Mouse (Mus musculus) adrenal gland, postnatal 4 days (tissue): ENCODE results near the gene Lrrc74a. TPM values are rescaled to one million over a fixed set of nuclear protein-coding genes. Genes with fewer than 3 reads are reported as not detected.
A peak's percentile ranks its signal among the peaks of the same experiment; 100 is the strongest.

Experiments used
- DNase-seq, 2 experiments: peaks; one replicate each; pipeline ENCODE4 v3.0.0; 2021 to 2022; ENCODE audit warnings: low spot score in 2 of 2, mixed read lengths in 2 of 2
- total RNA-seq, 2 experiments: library from RNA; stranded (reverse); gene quantifications; 2 replicates each; pipeline ENCODE4 v1.2.3; 2021

Lrrc74a gene
- total RNA-seq, 2 experiments from 2014 or later: not detected

- DNase-seq: no peak
Measured at GRCm38 (mm10) chr12:86781654-86782202, 47.6 kb downstream of the Lrrc74a start.

- no peak for DNase-seq
Measured at GRCm38 (mm10) chr12:86786149-86787019, 52.2 kb downstream of the Lrrc74a start.

GRCm38 (mm10) chr12:86787020-86787553 is 52.9 kb downstream of the Lrrc74a start:
- DNase-seq: no peak

- no peak for DNase-seq
Measured at GRCm38 (mm10) chr12:86790100-86790848, 56.1 kb downstream of the Lrrc74a start.

- DNase-seq: peak; percentile 60 to 74
Measured at GRCm38 (mm10) chr12:86790849-86791127, 56.6 kb downstream of the Lrrc74a start.

DNA sequence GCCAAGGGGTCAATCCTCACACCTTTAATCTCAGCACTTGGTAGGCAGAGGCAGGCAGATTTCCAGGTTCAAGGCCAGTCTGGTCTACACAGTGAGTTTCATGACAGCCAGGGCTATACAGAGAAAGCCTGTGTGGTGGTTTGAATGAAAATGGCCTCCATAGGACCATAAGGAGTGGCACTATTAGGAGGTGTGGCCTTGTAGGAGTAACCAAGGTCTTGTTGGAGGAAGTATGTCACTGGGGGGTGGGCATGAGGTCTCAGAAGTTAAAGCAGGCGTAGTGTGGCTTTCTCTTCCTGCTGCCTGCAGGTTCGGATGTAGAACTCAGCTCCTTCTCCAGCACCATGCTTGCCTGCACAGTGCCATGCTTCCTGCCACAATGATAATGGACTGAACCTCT is 57.8 kb downstream of the Lrrc74a start:
- no peak for DNase-seq

DNA sequence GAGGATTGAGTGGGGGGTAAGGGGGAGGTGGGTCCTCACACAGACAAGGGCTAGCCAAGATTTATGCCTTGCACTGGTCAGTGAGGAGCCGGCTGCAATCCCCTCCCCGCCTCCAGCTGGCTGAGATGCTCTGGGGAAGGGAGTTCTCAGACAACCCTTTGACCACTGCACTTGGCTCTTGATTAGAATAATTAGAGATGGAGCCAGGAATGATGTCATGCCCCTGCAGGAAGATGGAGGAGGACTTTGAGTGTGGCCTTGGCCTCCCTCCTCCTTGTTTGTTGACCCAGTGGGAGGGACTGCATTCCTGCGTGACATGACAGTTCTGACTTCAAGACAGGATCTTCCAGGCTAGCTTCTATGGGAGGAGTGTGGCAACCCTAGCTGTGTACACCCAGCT is 59.7 kb downstream of the Lrrc74a start:
- no peak for DNase-seq

GRCm38 (mm10) chr12:86794331-86794730 is 60.2 kb downstream of the Lrrc74a start:
- DNase-seq: no peak

DNA sequence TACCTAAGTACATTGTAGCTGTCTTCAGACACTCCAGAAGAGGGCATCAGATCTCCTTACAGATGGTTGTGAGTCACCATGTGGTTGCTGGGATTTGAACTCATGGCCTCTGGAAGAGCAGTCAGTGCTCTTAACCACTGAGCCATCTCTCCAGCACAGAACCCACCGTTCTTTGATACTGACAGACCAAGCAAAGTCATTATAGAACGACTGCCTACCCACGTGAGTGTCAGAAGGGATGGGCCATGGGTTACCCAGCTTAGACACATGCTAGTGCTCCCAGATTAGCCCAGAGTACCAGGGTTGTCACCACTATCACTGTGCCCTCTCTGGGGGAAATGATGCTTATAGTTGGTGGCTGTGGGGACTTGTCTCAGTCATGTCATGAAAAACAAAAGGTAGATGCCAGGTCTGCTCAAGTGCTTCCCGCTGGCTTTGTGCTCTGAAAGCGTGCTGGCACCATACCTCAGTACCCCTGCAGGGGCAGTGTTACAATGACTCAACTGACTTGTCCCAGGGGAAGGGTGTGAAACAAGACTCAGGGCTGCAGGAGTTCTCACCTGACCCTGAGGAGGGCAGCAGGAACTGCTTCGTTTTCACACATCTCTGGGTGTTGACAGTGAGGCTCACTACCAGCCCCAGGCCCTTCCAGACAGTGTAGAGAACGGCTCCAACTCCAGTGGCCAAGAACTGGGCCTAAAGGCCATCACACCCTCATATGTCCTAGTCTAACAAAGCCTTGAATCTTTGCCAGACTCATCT is 61.1 kb downstream of the Lrrc74a start:
- DNase-seq: no peak

- DNase-seq: peak; percentile 39 to 73
Measured at GRCm38 (mm10) chr12:86795838-86796232, 61.7 kb downstream of the Lrrc74a start.

DNA sequence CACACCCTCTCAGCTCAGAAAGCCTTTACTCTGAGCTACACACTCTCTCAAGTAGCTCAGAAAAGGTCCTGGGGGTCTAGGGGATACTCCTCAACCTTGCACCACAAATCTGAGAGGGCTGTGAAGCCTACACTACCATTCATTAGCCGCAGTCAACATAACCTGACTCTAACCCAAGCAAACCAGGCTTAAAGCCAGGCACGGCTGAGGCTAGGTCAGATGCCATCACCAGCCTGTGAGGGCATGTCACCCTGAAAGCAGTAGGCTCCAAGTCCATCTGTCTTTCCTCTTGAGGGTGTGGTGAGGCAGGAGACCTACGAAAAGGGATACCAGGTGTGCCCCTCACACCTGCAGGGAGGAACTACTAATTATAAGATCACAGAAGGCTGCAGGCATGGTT is 62.2 kb downstream of the Lrrc74a start:
- no peak for DNase-seq

- no peak for DNase-seq
Measured at GRCm38 (mm10) chr12:86797771-86798170, 63.6 kb downstream of the Lrrc74a start.

DNA sequence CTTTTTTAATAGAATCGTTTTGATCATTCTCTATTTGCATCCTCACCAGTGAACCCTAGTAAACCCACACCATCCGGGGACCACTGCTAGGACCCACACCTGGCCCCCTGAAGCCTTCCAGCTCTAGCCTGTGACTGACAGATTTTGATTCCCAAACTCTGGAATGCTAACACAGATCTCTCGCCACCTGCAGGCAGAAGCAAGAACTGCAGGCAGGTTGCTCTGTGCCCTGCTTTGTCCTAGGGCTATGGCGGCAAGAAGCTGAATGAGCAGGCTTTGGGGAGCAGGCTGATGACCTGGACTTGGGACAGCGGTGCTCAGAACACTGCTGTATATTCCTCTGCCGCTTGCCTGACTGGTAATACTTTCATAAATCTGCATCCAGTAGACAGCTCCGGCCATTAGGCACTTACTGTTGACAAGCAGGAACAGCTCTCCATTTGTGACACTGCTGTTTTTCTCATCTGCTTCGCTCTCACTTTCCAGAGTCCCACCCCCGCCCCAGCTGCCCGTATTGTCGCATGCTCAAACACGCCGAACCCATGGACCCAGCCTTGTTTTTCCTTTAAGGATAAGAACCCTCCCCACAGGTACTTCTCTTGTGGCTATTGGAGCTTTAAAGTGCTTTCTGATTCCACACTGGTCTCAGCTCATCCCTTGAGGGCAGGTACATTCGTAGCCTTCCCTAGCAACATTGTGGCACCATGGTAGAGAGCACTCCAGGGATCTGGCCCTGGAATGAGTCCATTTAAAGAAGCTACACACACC is 64.8 kb downstream of the Lrrc74a start:
- DNase-seq: peak; percentile 67 to 83

- no peak for DNase-seq
Measured at GRCm38 (mm10) chr12:86799786-86800185, 65.6 kb downstream of the Lrrc74a start.

- DNase-seq: no peak
Measured at GRCm38 (mm10) chr12:86800336-86800735, 66.2 kb downstream of the Lrrc74a start.

DNA sequence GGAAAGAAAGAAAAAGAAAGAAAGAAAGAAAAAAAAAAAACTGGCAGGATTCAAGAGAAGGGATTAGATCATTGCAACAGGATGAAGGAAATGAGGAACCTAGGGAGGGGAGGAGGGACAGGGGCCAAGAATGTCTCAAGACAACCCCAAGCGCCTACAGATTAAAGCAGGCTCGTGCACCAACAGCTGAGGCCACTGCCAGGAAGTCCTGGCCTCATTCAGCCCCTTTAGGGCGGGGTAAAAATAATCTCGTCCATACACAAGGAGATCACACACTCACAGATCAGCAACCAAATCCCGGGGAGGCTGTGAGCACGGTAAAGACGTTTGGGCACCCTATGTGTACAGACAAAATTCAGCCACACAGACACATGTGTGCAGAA is 66.6 kb downstream of the Lrrc74a start:
- DNase-seq: no peak

GRCm38 (mm10) chr12:86801148-86802004 is 67.2 kb downstream of the Lrrc74a start:
- DNase-seq: peak; percentile 91 to 92

DNA sequence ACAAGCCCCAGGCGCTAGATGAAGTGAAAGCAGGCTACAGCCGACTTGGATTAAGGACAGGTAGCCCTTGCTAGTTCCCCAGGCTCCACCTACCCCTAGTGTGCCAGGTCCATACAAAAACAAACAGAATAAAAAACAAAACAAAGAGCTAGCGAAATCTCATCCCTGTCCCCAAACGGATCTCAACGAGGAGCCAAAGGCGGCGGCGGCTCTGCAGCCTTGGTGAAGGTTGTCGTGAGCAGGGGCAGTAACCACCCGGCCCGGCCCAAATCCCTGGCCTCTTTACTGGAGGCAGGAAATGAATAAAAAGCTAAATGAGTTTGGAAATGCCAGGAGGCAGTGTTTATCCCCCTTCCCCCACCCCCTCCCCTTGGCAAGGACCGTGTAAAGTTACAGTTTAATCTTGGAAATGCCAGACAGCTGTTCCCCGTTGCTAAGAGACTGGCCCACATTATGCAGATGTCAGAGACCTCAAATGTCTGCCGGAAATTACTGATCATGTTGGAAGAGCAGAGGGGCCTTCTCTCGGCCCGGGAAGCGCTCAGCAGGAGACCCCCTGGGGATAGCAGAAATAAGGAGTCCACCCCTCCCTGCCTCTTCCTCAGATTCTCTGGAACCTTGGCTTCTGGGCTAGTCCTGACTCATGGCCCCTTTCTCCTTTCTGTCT is 68.0 kb downstream of the Lrrc74a start:
- DNase-seq: no peak

DNA sequence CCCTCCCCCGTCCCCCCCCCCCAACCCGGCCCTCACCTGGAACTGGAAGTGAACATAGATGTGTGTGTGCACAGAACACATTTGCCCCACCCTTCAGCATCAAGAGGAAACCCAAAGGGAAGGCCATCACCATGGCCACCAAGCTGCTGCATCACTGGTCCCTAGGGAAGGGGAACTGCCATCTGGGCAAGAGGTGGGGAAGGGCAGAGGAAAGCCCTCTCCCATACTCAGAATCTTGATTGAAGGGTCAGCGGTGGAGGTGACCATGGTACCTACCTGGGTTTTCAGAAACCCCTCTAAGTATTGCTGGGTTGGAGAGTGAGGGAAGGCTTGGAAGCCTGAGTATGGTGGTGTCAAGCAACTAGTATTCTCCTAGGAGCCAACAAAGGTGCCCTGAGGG is 68.7 kb downstream of the Lrrc74a start:
- no peak for DNase-seq
